8 mouse cellular contexts compared by ENCODE assay signal in the genomic region with DNA sequence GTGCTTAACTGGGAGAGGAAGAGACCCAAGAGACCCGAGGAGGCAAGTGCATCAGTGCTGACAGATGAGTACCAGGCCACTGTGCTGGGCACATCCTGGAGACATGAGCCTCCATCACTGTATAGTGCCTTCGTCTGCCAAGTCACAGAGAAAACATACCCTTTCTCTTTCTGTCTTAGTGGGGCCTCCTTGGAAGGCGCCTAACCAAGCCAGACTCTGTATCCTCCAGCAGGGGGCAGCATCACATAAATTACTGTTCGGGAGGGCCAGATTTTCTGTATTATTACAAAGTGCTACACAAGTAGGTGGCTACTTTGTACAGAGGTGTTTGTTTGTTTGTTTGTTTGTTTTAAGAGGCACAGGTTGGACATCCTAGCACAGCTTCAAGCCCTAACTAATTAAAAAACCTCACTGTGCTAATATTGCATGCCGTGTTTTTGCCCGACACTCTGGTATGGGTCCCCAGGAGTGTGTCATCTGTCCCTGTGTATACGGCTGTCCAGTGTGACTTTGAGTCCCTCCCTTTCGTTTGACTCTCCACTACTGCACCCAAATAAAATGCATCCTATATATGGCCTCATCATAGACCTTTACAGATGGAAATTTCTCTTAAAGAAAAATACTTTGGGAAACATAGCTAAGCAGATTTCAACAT. TPM values are rescaled to one million over a fixed set of nuclear protein-coding genes. Genes with fewer than 3 reads are reported as not detected.
A peak's percentile ranks its signal among the peaks of the same experiment; 100 is the strongest.
DNase-seq lines count a peak whose midpoint lies in the region; ATAC-seq and TF ChIP-seq lines count a peak whose summit lies in the region.

No protein-coding gene starts in this region.

- H3K27ac ChIP-seq in embryonic facial prominence, embryonic 13.5 days: no peak overlapping the region
- no peak overlapping the region for H3K27ac ChIP-seq in heart, postnatal 0 days (ENCODE audit: low read depth)
- H3K27ac ChIP-seq in lung, embryonic 14.5 days (ENCODE audit: low read depth): no peak overlapping the region

- no peaks in the 10 kb centered on the region for H3K36me3 ChIP-seq in embryonic facial prominence, embryonic 13.5 days
- no peaks in the 10 kb centered on the region for H3K36me3 ChIP-seq in heart, postnatal 0 days (replicated peaks; ENCODE audit: control insufficient read depth, insufficient read depth, low read length)
- H3K36me3 ChIP-seq in lung, embryonic 14.5 days (ENCODE audit: insufficient read depth): no peaks in the 10 kb centered on the region

- TF ChIP-seq CTCF in heart, postnatal 0 days (IDR thresholded peaks at IDR 0.05; ENCODE audit: low read depth): peak; percentile 89
- TF ChIP-seq CTCF in lung, embryonic 14.5 days (IDR thresholded peaks at IDR 0.05; ENCODE audit: low read depth): peak; percentile 90

- no peak overlapping the region for H3K4me2 ChIP-seq in embryonic facial prominence, embryonic 13.5 days
- H3K4me2 ChIP-seq in heart, postnatal 0 days (ENCODE audit: low read depth, low read length): no peak overlapping the region
- no peak overlapping the region for H3K4me2 ChIP-seq in lung, embryonic 14.5 days

- H3K9me3 ChIP-seq in embryonic facial prominence, embryonic 13.5 days: no peaks in the 10 kb centered on the region
- no peaks in the 10 kb centered on the region for H3K9me3 ChIP-seq in heart, postnatal 0 days (replicated peaks; ENCODE audit: control insufficient read depth, low read length)
- no peaks in the 10 kb centered on the region for H3K9me3 ChIP-seq in lung, embryonic 14.5 days (ENCODE audit: low read depth, low read length)

- H3K9ac ChIP-seq in embryonic facial prominence, embryonic 13.5 days: no peak overlapping the region
- H3K9ac ChIP-seq in heart, postnatal 0 days (replicated peaks; ENCODE audit: low read depth, low read length): no peak overlapping the region
- H3K9ac ChIP-seq in lung, embryonic 14.5 days: no peak overlapping the region

- H3K4me1 ChIP-seq in embryonic facial prominence, embryonic 13.5 days: no peaks in the 10 kb centered on the region
- H3K4me1 ChIP-seq in heart, postnatal 0 days (ENCODE audit: control insufficient read depth, insufficient read depth): no peaks in the 10 kb centered on the region
- H3K4me1 ChIP-seq in lung, embryonic 14.5 days (ENCODE audit: insufficient read depth): no peaks in the 10 kb centered on the region

- DNase-seq in CD4-positive helper T cell, adult 2 months (ENCODE audit: low read depth, low spot score): peak; percentile 76
- DNase-seq in adrenal gland, postnatal 10 days: peak; percentile 85
- DNase-seq in heart, postnatal 0 days (ENCODE audit: low spot score): peak; percentile 56
- DNase-seq in kidney, postnatal 4 days: peak; percentile 82 to 83
- peak; percentile 91 for DNase-seq in lung, embryonic 14.5 days
- peak; percentile 84 for DNase-seq in ovary, postnatal 14 days (ENCODE audit: low spot score)
- DNase-seq in thymus, postnatal 0 days (ENCODE audit: low spot score): peak; percentile 84

- 35% methylated on average over 8 of the region's 8 CpGs for WGBS in embryonic facial prominence, embryonic 13.5 days
- 35% methylated on average over 8 of the region's 8 CpGs for WGBS in heart, postnatal 0 days
- WGBS in lung, embryonic 14.5 days: 37% methylated on average over 8 of the region's 8 CpGs

- no peak overlapping the region for H3K4me3 ChIP-seq in embryonic facial prominence, embryonic 13.5 days
- no peak overlapping the region for H3K4me3 ChIP-seq in heart, postnatal 0 days (ENCODE audit: low read depth, low read length)
- H3K4me3 ChIP-seq in lung, embryonic 14.5 days (ENCODE audit: low read depth, low read length): no peak overlapping the region

- no peaks in the 10 kb centered on the region for H3K27me3 ChIP-seq in embryonic facial prominence, embryonic 13.5 days
- H3K27me3 ChIP-seq in heart, postnatal 0 days (ENCODE audit: control insufficient read depth, insufficient read depth, low read length): no peaks in the 10 kb centered on the region
- no peaks in the 10 kb centered on the region for H3K27me3 ChIP-seq in lung, embryonic 14.5 days (ENCODE audit: insufficient read depth, low read length)

- peak; percentile 30; the same call in 1 of the 2 replicates for ATAC-seq in embryonic facial prominence, embryonic 13.5 days (ENCODE audit: insufficient number of reproducible peaks, insufficient read depth, low FRiP score, low TSS enrichment, low read depth)
- ATAC-seq in heart, postnatal 0 days (ENCODE audit: insufficient read depth, low read depth): peak; percentile 55; the same call in 1 of the 2 replicates
- peak; percentile 74 for ATAC-seq in lung, embryonic 14.5 days (ENCODE audit: insufficient read depth)

- TF ChIP-seq EP300 in heart, postnatal 0 days (IDR thresholded peaks at IDR 0.05; ENCODE audit: low read depth): no peak

RNA-seq across cellular contexts. Expression of gene Lgals8, which starts 9.1 kb away (rescaled TPM):
- 10 to 100 TPM; 60.6 to 65.3 TPM for total RNA-seq in adrenal gland, postnatal 10 days (2021)
- 17.2 TPM in 2 replicates for polyA plus RNA-seq in embryonic facial prominence, embryonic 13.5 days (2015; fragmentation: Nextera tagmentation; extraction: Ambion mirVana)
- total RNA-seq in heart, postnatal 0 days (2014; rRNA removed; ENCODE audit: low replicate concordance): 14.1 and 21.8 TPM in 2 replicates
- polyA plus RNA-seq in heart, postnatal 0 days (2015; fragmentation: Nextera tagmentation; extraction: Ambion mirVana): 17.5 and 18.0 TPM in 2 replicates
- polyA plus RNA-seq in lung, embryonic 14.5 days (2014; fragmentation: Nextera tagmentation; extraction: Ambion mirVana): 20.8 and 25.3 TPM in 2 replicates
- 41.9 and 43.1 TPM in 2 replicates for polyA plus RNA-seq in thymus, postnatal 0 days (2015; fragmentation: Nextera tagmentation; extraction: Ambion mirVana)

RNA-seq across cellular contexts. Expression of gene Edaradd, which starts 46.4 kb away (rescaled TPM):
- under 1 TPM; 0.21 to 0.36 TPM for total RNA-seq in adrenal gland, postnatal 10 days (2021)
- 5.2 and 5.8 TPM in 2 replicates for polyA plus RNA-seq in embryonic facial prominence, embryonic 13.5 days (2015; fragmentation: Nextera tagmentation; extraction: Ambion mirVana)
- 0.43 TPM in 1 of 2 replicates, not detected in the other for total RNA-seq in heart, postnatal 0 days (2014; rRNA removed; ENCODE audit: low replicate concordance)
- 0.10 and 0.11 TPM in 2 replicates for polyA plus RNA-seq in heart, postnatal 0 days (2015; fragmentation: Nextera tagmentation; extraction: Ambion mirVana)
- 1.2 and 1.9 TPM in 2 replicates for polyA plus RNA-seq in lung, embryonic 14.5 days (2014; fragmentation: Nextera tagmentation; extraction: Ambion mirVana)
- 16.0 and 19.8 TPM in 2 replicates for polyA plus RNA-seq in thymus, postnatal 0 days (2015; fragmentation: Nextera tagmentation; extraction: Ambion mirVana)
